Mouse (Mus musculus): ENCODE data around the gene Clasp1. TPM values are rescaled to one million over a fixed set of nuclear protein-coding genes. Genes with fewer than 3 reads are reported as not detected.

The Clasp1 gene
- polyA plus RNA-seq, 1 experiment from 2014 or later = 103 TPM

DNA sequence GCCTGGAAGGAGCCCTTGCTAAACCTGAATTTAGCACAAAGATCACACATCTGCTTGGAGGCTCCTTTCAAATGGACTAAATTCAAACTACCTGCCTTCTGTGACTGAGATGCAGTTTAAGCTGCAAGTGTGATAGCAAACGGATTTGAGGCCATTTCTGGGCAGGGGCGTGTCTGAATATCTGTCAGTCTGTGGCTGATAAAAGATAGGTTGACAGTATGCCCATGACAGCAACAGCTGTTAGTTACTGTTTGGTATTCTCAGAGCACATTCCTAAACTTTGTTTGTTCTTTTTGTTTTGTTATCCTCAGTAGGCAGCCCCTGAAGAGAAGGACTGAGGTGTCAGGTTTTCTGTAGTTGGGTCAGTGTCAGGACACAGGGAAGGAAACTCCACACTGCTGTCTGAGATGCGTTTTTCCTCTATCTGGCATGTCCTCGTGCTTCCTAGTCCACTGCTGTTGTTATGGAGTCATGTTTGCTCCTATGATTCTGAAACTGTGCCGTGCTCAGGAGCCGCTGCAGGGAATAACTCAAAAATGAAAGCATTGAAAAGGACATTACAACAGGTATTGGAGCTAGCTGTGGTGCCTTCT, 94.7 kb downstream of the Clasp1 start:
- Histone ChIP-seq H3K27me3 (no peaks in the 10 kb centered on the region), H3K9ac (no peak overlapping the region), H3K9me3 (no peaks in the 10 kb centered on the region), H3K4me1 (replicated peaks) (peaks cover 11% of the 10 kb centered on the region), H3K4me2 (no peak overlapping the region), H3K27ac (replicated peaks) (no peak overlapping the region), H3K4me3 (no peak overlapping the region), H3K36me3 (no peaks in the 10 kb centered on the region)
- WGBS = 91% methylated on average over 6 of the region's 6 CpGs
- ATAC-seq (ENCODE audit: low read depth) = no peak

DNA sequence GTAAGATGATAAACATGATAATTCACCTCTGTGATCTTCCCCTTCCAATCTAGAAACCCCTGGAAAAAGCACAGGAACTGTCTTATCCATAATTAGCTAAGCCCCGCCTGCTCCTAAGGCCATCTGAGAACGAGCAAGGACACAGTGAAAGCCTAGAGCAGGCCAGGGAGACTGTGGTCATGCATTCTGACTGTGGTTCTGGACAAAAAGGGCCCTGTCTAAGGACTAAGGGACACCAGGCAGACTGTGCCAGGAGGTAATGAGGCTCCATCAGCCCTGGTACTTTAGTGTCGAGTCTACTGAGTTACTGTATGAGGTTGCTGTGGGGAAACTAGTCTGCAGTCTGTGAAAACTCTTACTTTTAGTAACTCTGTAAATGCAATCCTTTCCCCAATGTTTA, 96.7 kb downstream of the Clasp1 start:
- H3K36me3 ChIP-seq = peaks cover 4% of the 10 kb centered on the region; the same call in 1 of the 2 replicates
- H3K4me1 ChIP-seq (replicated peaks) = peaks cover 8% of the 10 kb centered on the region
- H3K9ac ChIP-seq = no peak overlapping the region
- H3K27me3 ChIP-seq = no peaks in the 10 kb centered on the region
- no peak for ATAC-seq (ENCODE audit: low read depth)
- no peaks in the 10 kb centered on the region for H3K9me3 ChIP-seq
- no peak overlapping the region for H3K4me3 ChIP-seq
- 74% methylated on average over 3 of the region's 3 CpGs for WGBS
- H3K27ac ChIP-seq (replicated peaks) = no peak overlapping the region
- H3K4me2 ChIP-seq = no peak overlapping the region

DNA sequence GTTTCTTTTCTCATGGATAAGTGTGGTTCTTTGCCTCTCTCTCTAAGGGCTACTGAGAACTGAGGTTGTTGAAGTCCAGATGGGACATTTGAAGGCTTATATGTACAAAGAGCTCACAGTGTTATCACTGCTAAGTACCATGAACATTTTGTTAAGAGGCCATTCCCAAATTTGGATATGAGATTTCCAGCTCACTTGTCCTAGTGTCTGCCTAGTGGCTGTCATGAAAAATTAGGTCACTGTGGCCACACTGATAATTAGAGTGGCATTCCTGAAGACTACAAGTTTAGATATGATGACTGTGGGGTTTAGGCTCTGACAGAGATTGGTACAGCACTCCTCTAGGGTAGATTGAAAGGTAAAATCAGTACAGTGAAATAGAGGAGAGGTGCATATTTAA, 97.2 kb downstream of the Clasp1 start:
- Histone ChIP-seq H3K4me2 (no peak overlapping the region), H3K27me3 (no peaks in the 10 kb centered on the region), H3K27ac (replicated peaks) (no peak overlapping the region), H3K9ac (no peak overlapping the region), H3K4me3 (no peak overlapping the region), H3K9me3 (no peaks in the 10 kb centered on the region), H3K4me1 (replicated peaks) (peaks cover 8% of the 10 kb centered on the region), H3K36me3 (peaks cover 4% of the 10 kb centered on the region; the same call in 1 of the 2 replicates)
- no peak for ATAC-seq (ENCODE audit: low read depth)

DNA sequence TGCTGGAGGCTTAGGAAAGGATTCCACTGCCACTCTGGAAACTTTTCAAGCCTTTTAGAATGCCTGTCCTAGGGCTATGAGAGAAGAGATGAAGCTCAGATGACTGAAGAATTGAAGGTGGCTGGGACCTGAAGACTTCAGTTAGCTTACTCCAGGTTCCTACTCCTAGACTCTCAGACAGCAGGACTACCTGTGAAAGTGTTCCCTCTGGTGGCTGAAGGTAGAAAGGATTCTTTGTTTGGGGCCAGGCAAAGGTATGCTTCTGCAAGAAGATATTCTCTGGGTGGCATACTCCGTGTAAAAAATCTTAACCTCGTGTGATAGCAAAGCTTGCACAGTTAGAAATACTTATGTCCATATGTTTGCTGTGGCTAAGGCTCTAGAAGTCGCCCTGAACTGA, 104.0 kb downstream of the Clasp1 start:
- Histone ChIP-seq H3K9me3 (no peaks in the 10 kb centered on the region), H3K36me3 (peaks cover 8% of the 10 kb centered on the region), H3K4me1 (replicated peaks) (peaks cover 8% of the 10 kb centered on the region; the same call in 1 of the 2 replicates), H3K27me3 (no peaks in the 10 kb centered on the region), H3K4me2 (no peak overlapping the region), H3K27ac (replicated peaks) (no peak overlapping the region), H3K9ac (no peak overlapping the region), H3K4me3 (no peak overlapping the region)
- no peak for ATAC-seq (ENCODE audit: low read depth)
- 86% methylated on average over 3 of the region's 3 CpGs for WGBS

DNA sequence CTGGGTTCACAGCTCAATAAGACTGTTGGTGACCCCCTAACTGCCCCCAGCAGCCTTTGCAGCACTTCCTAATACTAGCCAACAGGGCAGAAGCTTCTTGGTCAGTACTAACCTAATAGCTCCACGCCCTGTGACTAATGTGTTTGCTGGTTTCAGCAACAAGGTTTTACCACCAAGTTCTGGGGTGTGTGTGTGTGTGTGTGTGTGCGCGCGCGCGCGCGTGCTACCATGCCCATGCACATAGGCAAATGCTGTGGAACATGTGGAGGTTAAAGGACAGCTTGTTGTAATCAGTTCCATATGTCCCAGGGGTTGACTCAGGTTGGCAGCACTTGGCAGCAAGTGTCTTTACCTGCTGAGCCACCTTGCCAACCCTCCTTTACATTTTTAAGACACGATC, 105.7 kb downstream of the Clasp1 start:
- no peak overlapping the region for H3K27ac ChIP-seq (replicated peaks)
- H3K36me3 ChIP-seq = peaks cover 18% of the 10 kb centered on the region
- no peaks in the 10 kb centered on the region for H3K9me3 ChIP-seq
- H3K4me2 ChIP-seq = no peak overlapping the region
- H3K27me3 ChIP-seq = no peaks in the 10 kb centered on the region
- no peak overlapping the region for H3K4me3 ChIP-seq
- peaks cover 8% of the 10 kb centered on the region; the same call in 1 of the 2 replicates for H3K4me1 ChIP-seq (replicated peaks)
- no peak for ATAC-seq (ENCODE audit: low read depth)
- WGBS = 95% methylated on average over 9 of the region's 9 CpGs
- no peak overlapping the region for H3K9ac ChIP-seq

DNA sequence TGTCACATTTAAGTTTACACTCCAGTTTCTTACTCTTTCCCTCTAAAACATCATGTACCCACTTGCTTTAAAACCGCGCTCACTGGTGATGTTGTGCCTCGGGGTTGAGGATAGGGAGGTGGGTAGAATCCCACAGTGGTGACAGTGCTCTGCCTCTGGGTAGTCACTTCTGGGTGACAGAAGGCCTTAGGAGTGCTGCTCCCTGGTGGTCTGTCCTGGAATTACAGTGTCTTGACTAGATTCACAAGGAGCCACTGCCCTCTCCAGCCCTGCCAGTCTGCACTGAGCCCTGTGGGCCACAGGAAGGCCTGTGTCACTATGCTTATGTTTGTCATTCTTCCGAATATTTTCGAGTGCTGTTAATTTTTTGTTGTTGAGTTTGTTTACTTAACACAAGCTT, 109.5 kb downstream of the Clasp1 start:
- WGBS = 78% methylated on average over 5 of the region's 5 CpGs
- H3K9me3 ChIP-seq = no peaks in the 10 kb centered on the region
- no peaks in the 10 kb centered on the region for H3K27me3 ChIP-seq
- peaks cover 8% of the 10 kb centered on the region; the same call in 1 of the 2 replicates for H3K4me1 ChIP-seq (replicated peaks)
- H3K27ac ChIP-seq (replicated peaks) = no peak overlapping the region
- H3K36me3 ChIP-seq = peaks cover 55% of the 10 kb centered on the region
- no peak overlapping the region for H3K9ac ChIP-seq
- H3K4me2 ChIP-seq = no peak overlapping the region
- H3K4me3 ChIP-seq = no peak overlapping the region
- ATAC-seq (ENCODE audit: low read depth) = peak; percentile 58; the same call in 1 of the 2 replicates

DNA sequence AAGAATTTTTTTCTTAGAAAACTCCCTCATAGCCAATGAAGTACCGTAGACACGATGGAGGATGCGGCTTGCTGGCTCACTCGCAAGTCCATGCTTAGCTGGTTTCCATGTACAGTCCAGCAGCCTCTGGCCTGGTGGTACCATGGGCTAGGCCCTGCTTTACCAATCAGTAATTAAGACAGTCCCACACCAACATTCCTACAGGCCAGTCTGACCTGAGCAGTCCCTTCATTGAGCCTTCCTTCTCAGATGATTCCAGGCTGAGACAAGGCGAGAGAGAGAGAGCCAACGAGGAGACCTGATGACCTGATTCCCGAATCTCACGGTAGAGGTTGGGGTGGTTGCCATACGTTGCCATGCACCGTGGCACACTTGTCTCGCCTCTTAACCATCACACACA, 111.7 kb downstream of the Clasp1 start:
- Histone ChIP-seq H3K9ac (no peak overlapping the region), H3K36me3 (peaks cover 77% of the 10 kb centered on the region), H3K27ac (replicated peaks) (no peak overlapping the region), H3K27me3 (no peaks in the 10 kb centered on the region), H3K9me3 (no peaks in the 10 kb centered on the region), H3K4me2 (no peak overlapping the region), H3K4me1 (replicated peaks) (no peaks in the 10 kb centered on the region), H3K4me3 (no peak overlapping the region)
- ATAC-seq (ENCODE audit: low read depth) = no peak
- 94% methylated on average over 11 of the region's 11 CpGs for WGBS

DNA sequence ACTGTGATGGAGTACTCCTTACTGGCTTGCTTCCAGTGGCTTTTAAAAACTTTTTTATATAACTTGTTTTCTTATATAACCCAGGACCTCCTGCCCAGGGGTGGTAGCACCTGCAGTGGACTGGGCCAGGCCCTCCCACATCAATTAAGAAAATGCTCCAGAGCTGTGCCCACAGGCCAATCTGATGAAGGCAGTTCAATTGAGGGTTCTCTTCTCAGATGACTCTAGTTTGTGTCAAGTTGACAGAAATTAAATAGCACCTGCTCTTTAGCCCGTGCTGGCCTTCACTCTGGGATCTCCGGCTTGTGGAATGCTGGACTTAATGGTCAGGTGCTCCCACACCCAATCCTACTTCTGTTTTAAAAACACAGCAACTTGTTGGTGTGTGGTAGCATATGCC, 112.8 kb downstream of the Clasp1 start:
- H3K4me2 ChIP-seq = no peak overlapping the region
- H3K36me3 ChIP-seq = peaks cover 88% of the 10 kb centered on the region
- no peak for ATAC-seq (ENCODE audit: low read depth)
- H3K9ac ChIP-seq = no peak overlapping the region
- WGBS = 85% methylated on average over 2 of the region's 2 CpGs
- H3K4me3 ChIP-seq = no peak overlapping the region
- H3K27ac ChIP-seq (replicated peaks) = no peak overlapping the region
- H3K9me3 ChIP-seq = no peaks in the 10 kb centered on the region
- no peaks in the 10 kb centered on the region for H3K27me3 ChIP-seq
- H3K4me1 ChIP-seq (replicated peaks) = no peaks in the 10 kb centered on the region

DNA sequence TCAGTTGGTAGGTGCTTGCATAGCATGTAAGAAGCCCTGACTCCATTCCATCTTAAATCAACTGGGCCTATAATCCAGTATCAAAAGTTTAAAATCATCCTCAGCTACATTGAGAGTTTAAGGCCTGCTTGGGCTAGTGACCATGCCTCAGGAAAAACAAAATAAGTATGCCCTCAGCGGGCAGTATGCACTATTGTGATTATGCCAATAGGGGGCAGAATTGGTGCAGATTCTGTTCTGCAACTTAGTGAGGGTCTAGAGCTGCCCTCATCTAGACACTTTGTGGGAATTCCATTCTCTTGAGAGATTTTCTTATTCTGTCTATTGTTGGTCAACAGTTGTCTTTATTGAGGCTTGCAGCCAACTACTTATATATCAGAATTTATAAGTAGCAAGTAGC, 116.9 kb downstream of the Clasp1 start:
- WGBS = 90% methylated on average over 1 of the region's 1 CpGs
- Histone ChIP-seq H3K4me1 (replicated peaks) (no peaks in the 10 kb centered on the region), H3K27me3 (no peaks in the 10 kb centered on the region), H3K9ac (no peak overlapping the region), H3K36me3 (peaks cover 98% of the 10 kb centered on the region), H3K4me2 (no peak overlapping the region), H3K27ac (replicated peaks) (no peak overlapping the region), H3K4me3 (no peak overlapping the region), H3K9me3 (no peaks in the 10 kb centered on the region)
- ATAC-seq (ENCODE audit: low read depth) = no peak

DNA sequence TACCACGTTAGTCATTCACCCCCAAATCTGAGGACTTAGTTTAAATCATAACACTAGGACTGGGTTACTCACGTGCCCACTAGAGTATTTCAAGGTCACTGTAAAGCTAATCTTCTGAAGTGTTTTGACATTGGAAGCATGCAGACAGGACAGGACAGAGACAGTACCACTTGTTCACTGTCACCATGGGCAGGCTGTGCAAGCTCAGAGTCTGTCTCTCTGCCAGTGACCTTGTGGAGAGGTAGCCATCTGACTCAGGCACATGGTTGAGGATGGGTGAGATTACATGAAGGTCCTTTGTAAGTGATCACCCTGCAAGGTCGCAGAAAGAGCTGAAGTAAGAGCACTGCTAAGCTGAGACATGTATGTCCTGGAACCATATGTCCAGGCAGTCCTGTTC, 122.1 kb downstream of the Clasp1 start:
- Histone ChIP-seq H3K36me3 (peaks cover 98% of the 10 kb centered on the region), H3K4me3 (no peak overlapping the region), H3K4me2 (no peak overlapping the region), H3K27ac (replicated peaks) (no peak overlapping the region), H3K27me3 (no peaks in the 10 kb centered on the region), H3K4me1 (replicated peaks) (no peaks in the 10 kb centered on the region), H3K9ac (no peak overlapping the region), H3K9me3 (no peaks in the 10 kb centered on the region)
- ATAC-seq (ENCODE audit: low read depth) = no peak
- 94% methylated on average over 3 of the region's 3 CpGs for whole genome bisulfite sequencing

DNA sequence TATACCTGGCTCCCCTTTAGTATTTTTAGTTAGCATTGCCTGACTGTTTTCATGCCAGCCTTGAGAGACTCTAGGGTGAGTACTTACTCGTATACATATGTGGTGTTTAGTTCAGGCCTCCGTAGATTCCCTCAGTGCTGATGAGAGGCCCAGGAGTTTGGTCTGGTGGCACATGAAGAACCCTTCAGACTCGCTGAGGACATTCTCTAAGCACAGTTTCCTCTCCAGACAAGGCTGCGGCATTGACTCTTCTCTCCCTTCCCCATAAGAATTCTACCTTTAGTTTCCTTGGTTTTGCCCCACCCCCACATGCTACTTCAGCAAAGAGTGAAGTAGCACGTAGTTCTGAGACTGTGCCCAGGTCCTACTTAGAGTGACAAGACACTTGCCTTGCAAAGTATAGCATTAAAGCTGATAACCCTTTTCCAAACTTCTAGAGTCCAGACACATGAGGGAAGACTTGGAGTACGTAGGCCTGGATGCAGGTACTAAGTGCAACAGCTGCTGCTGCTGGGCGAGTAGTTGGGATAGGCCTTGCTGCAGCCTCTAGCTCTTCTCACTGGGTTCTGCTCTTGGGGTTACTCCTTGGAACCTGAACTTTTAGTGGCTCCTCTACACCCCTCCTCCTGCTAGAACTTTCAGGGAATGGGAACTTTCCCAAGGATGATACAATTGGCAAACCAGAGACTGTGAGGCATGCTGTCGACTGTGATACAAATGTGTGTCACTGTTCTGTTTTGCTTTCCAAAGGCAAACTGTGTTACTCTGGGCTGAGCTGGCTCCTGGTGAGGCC, 123.1 kb downstream of the Clasp1 start:
- Histone ChIP-seq H3K4me1 (replicated peaks) (no peaks in the 10 kb centered on the region), H3K4me2 (no peak overlapping the region), H3K27me3 (no peaks in the 10 kb centered on the region), H3K9ac (no peak overlapping the region), H3K9me3 (no peaks in the 10 kb centered on the region), H3K4me3 (no peak overlapping the region), H3K36me3 (peaks cover 95% of the 10 kb centered on the region), H3K27ac (replicated peaks) (no peak overlapping the region)
- no peak for ATAC-seq (ENCODE audit: low read depth)
- WGBS = 96% methylated on average over 8 of the region's 8 CpGs

DNA sequence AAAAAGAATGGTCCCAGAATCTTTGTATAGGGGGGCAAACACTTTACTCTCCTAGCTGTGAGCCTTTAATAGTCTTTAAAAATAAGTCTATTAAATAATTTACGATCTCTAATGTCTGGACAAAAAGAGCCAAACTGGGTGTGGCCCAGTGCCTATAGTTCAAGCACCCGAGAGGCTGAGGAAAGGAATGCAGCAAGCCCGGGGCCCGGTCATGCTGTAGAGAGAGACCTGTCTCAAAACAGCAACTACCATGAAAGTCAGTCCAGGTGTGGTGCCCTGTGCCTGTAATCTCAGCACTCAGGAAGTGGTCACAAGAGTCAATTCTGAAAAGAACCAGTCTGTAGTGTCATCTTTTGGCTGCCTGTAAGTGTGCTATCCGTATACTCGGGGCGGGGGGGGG, 127.4 kb downstream of the Clasp1 start:
- WGBS = 59% methylated on average over 7 of the region's 7 CpGs
- no peak for ATAC-seq (ENCODE audit: low read depth)

DNA sequence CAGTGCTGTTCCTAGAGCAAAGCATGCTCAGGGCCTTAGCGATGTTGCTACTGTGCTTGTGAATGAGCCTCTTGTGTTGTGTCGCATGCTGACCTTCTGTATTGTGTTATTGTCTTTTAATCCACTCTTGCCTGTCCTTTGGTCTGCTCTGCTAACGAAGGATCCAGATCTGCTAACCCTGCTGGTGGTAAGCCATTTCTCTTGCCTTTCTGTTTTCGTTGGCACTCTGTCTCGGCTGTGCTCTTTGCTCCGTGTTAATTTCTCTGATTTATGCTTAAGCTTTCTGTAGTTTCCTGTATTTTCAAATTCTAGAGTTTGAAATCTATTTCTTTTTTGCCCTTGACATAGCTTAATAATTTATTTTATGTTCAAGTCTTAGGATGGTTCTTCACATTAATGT, 134.3 kb downstream of the Clasp1 start:
- Histone ChIP-seq H3K27me3 (no peaks in the 10 kb centered on the region), H3K9me3 (no peaks in the 10 kb centered on the region), H3K4me3 (no peak overlapping the region), H3K4me2 (no peak overlapping the region), H3K27ac (replicated peaks) (no peak overlapping the region), H3K9ac (no peak overlapping the region), H3K36me3 (peaks cover 78% of the 10 kb centered on the region), H3K4me1 (replicated peaks) (no peaks in the 10 kb centered on the region)
- 79% methylated on average over 6 of the region's 6 CpGs for WGBS
- no peak for ATAC-seq (ENCODE audit: low read depth)

More for the DNA sequence above, 127.4 kb downstream of the Clasp1 start:
- H3K27ac ChIP-seq (replicated peaks) = no peak overlapping the region
- H3K4me3 ChIP-seq = no peak overlapping the region
- peaks cover 83% of the 10 kb centered on the region for H3K36me3 ChIP-seq
- H3K9me3 ChIP-seq = no peaks in the 10 kb centered on the region
- no peak overlapping the region for H3K4me2 ChIP-seq
- H3K9ac ChIP-seq = no peak overlapping the region
- H3K27me3 ChIP-seq = no peaks in the 10 kb centered on the region
- no peaks in the 10 kb centered on the region for H3K4me1 ChIP-seq (replicated peaks)
